Mouse (Mus musculus) hindbrain, embryonic 11.5 days (tissue): ENCODE results near the gene Acbd6. TPM values are rescaled to one million over a fixed set of nuclear protein-coding genes. Genes with fewer than 3 reads are reported as not detected.

ENCODE experiments used
- ATAC-seq: fragments of 200-750 bp; cut with Nextera tagmentation; 2 replicates; pipeline ENCODE4 v1.8.0; 2017; ENCODE audit warnings: mild to moderate bottlenecking, moderate TSS enrichment, moderate library complexity; ENCODE audit not compliant: low FRiP score
- DNase-seq: peaks from one replicate; pipeline ENCODE4 v3.0.0-alpha.2; 2015; ENCODE audit warnings: low spot score
- H3K27ac ChIP-seq: fragments of 300-500 bp; sonication (generic); 2 replicates; pipeline ENCODE4 v1.5.1; 2014; ENCODE audit warnings: mild to moderate bottlenecking, low read depth, low read length
- H3K27me3 ChIP-seq: fragments of 300-500 bp; sonication (generic); 2 replicates; pipeline ENCODE4 v1.6.1; 2014; ENCODE audit warnings: mild to moderate bottlenecking, low read length, moderate library complexity, mixed read lengths; ENCODE audit not compliant: control insufficient read depth, insufficient read depth
- H3K36me3 ChIP-seq: fragments of 300-500 bp; sonication (generic); 2 replicates; pipeline ENCODE4 v1.6.1; 2014; ENCODE audit warnings: mild to moderate bottlenecking, low read length, moderate library complexity, mixed read lengths; ENCODE audit not compliant: control insufficient read depth, insufficient read depth
- H3K4me1 ChIP-seq: fragments of 300-500 bp; sonication (generic); replicated peaks from 2 replicates; pipeline ENCODE4 v1.6.1; 2014; ENCODE audit warnings: low read length, mixed read lengths; ENCODE audit not compliant: control insufficient read depth, insufficient read depth
- H3K4me2 ChIP-seq: fragments of 300-500 bp; sonication (generic); replicated peaks from 2 replicates; pipeline ENCODE4 v1.6.1; 2014; ENCODE audit warnings: mild to moderate bottlenecking, low read depth, low read length
- H3K4me3 ChIP-seq: fragments of 300-500 bp; sonication (generic); 2 replicates; pipeline ENCODE4 v1.5.1; 2014; ENCODE audit warnings: low read depth, low read length
- H3K9ac ChIP-seq: fragments of 300-500 bp; sonication (generic); 2 replicates; pipeline ENCODE4 v1.6.1; 2014; ENCODE audit warnings: low read depth, low read length
- H3K9me3 ChIP-seq: fragments of 300-500 bp; sonication (generic); 2 replicates; pipeline ENCODE4 v1.6.1; 2016; ENCODE audit warnings: low read length; ENCODE audit not compliant: control insufficient read depth
- WGBS: fragments of 180-500 bp; shearing (Covaris S2); extraction: QIAGEN DNeasy Blood & Tissue Kit; methylation state at CpG from one replicate; pipeline ENCODE4 v1.1.7; 2014; 5-methylcytosine and 5-hydroxymethylcytosine counted together
- polyA plus RNA-seq: library from polyadenylated mRNA; unstranded; fragments of >200 nt; fragmentation: Nextera tagmentation; extraction: Ambion mirVana; gene quantifications from 2 replicates; pipeline ENCODE4 v1.2.1, GENCODE M21; 2014

The Acbd6 gene
- polyA plus RNA-seq, 1 experiment from 2014 or later = 79.9 TPM

- Histone ChIP-seq H3K9me3 (no peaks in the 10 kb centered on the region), H3K27ac (no peak overlapping the region)
- 78% methylated on average over 3 of the region's 3 CpGs for WGBS
Measured at GRCm38 (mm10) chr1:155533689-155533965, 24.3 kb upstream of the Acbd6 start.

DNA sequence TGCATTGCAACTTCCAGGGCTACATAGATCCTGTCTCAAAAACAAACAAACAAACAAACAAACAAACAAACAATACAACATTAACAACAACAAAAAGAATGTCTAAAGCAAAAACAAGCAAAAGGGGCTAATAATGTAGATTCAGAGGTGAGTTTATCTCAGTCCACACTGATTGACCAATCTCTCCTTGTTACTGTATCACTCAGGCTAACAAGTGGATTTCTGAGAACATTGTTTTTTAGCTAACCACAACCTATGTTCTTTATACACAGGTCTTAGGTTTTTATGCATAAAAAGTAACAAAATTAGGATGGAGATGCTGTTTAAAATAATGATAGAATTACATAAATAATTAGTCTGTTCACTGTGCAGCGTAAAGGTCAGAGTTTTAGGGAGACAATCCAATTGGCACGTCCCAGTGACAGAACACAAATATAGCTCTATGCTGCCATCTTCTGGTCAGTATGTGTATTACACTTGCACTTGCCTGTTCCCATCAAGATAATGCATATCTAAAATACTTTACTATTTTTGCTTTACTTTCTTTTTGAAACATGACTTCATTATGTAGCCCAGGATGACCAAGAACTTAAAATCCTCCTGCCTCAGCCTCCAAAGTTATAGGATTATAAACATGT lies 20.8 kb upstream of the Acbd6 start:
- no peaks in the 10 kb centered on the region for H3K9me3 ChIP-seq
- no peaks in the 10 kb centered on the region for H3K27me3 ChIP-seq
- no peak for ATAC-seq
- H3K4me3 ChIP-seq = no peak overlapping the region
- 4% methylated on average over 2 of the region's 2 CpGs for WGBS
- H3K4me1 ChIP-seq = no peaks in the 10 kb centered on the region
- no peak overlapping the region for H3K27ac ChIP-seq
- no peaks in the 10 kb centered on the region for H3K36me3 ChIP-seq
- H3K4me2 ChIP-seq = no peak overlapping the region
- H3K9ac ChIP-seq = no peak overlapping the region
- DNase-seq = peak; percentile 80

More at GRCm38 (mm10) chr1:155533689-155533965, 24.3 kb upstream of the Acbd6 start:
- Histone ChIP-seq H3K4me2 (no peak overlapping the region), H3K4me3 (no peak overlapping the region), H3K9ac (no peak overlapping the region), H3K27me3 (no peaks in the 10 kb centered on the region; the same call in 1 of the 2 replicates), H3K4me1 (peaks cover 4% of the 10 kb centered on the region; the same call in 1 of the 2 replicates), H3K36me3 (no peaks in the 10 kb centered on the region)
- no peak for DNase-seq
- ATAC-seq = no peak

DNA sequence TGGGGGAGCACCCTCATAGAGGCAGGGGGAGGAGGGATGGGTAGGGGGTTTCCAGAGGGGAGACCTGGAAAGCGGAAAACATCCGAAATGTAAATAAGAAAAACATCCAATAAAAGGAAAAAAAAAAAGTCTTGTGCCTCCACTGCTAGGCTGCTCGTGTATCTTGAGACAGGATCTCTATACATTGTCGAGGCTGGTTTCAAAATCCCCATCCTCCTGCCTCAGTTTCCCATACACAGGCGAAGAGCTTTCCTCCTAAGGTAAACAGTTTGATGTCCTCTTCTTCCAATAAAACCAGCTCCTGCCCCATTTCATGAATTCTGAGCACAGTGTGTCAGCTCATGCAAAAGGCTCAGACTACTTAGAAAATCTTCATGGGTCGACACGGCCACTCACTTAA lies 19.9 kb upstream of the Acbd6 start:
- no peaks in the 10 kb centered on the region for H3K9me3 ChIP-seq
- WGBS = 72% methylated on average over 7 of the region's 7 CpGs
- H3K4me1 ChIP-seq = no peaks in the 10 kb centered on the region
- ATAC-seq (no peak), DNase-seq (no peak)
- H3K9ac ChIP-seq = no peak overlapping the region
- no peaks in the 10 kb centered on the region for H3K36me3 ChIP-seq
- H3K27me3 ChIP-seq = no peaks in the 10 kb centered on the region
- no peak overlapping the region for H3K27ac ChIP-seq
- H3K4me3 ChIP-seq = no peak overlapping the region
- no peak overlapping the region for H3K4me2 ChIP-seq

DNA sequence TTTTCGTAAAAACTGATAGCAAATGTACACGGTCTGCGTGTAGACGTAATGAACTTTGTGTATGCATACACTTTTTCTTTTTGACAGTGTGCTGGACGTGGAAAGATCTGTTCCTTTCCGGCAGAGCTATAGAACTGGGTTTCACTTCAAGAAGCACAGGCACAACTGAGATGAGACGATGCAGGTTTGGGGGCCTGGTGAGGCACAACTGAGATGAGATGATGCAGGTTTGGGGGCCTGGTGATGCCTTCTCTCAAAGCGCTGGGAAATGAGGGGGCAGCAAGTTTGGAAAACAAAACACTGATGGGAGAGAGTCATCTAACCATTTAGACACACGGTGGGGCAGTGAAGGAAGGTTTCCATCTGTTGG lies 293 bp upstream of the Acbd6 start:
- peak overlapping the region; percentile 88 for H3K4me3 ChIP-seq
- 59% methylated on average over 9 of the region's 9 CpGs for WGBS
- H3K9me3 ChIP-seq = no peaks in the 10 kb centered on the region
- no peaks in the 10 kb centered on the region for H3K36me3 ChIP-seq
- no peak for DNase-seq
- no peaks in the 10 kb centered on the region for H3K4me1 ChIP-seq
- ATAC-seq = peak; percentile 41; the same call in 1 of the 2 replicates
- no peaks in the 10 kb centered on the region for H3K27me3 ChIP-seq
- H3K4me2 ChIP-seq = peak overlapping the region; percentile 87
- H3K27ac ChIP-seq = peak overlapping the region; percentile 67; the same call in 1 of the 2 replicates
- H3K9ac ChIP-seq = peak overlapping the region; percentile 90

- Histone ChIP-seq H3K9me3 (no peaks in the 10 kb centered on the region), H3K27ac (no peak overlapping the region), H3K27me3 (no peaks in the 10 kb centered on the region), H3K9ac (no peak overlapping the region), H3K4me2 (no peak overlapping the region), H3K4me1 (no peaks in the 10 kb centered on the region), H3K4me3 (no peak overlapping the region), H3K36me3 (no peaks in the 10 kb centered on the region)
- 87% methylated on average over 4 of the region's 4 CpGs for WGBS
- DNase-seq = no peak
- no peak for ATAC-seq
Measured at GRCm38 (mm10) chr1:155560021-155560420, 2.1 kb downstream of the Acbd6 start.

DNA sequence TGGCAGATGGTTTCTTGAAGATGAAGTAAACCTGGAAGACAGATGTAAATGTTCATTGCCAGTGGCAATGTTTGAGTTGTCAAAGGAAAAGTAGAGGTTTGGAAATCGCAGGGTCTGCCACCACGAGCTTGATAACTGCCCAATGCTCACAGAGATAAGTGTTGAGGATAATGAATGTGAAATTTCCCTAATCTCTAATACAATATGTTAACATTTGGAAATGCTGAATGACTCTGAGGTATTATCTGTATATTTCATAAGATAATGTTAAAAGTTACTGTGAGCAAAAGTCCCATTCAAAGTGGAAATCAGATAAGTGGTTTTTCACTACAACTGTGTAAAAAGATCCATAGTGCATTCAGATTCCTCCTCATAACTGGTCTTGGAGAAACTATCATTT lies 2.8 kb downstream of the Acbd6 start:
- no peaks in the 10 kb centered on the region for H3K4me1 ChIP-seq
- no peak overlapping the region for H3K27ac ChIP-seq
- no peak overlapping the region for H3K4me2 ChIP-seq
- no peaks in the 10 kb centered on the region for H3K27me3 ChIP-seq
- ATAC-seq = no peak
- H3K4me3 ChIP-seq = no peak overlapping the region
- H3K9me3 ChIP-seq = no peaks in the 10 kb centered on the region
- no peak overlapping the region for H3K9ac ChIP-seq
- 98% methylated on average over 2 of the region's 2 CpGs for WGBS
- DNase-seq = no peak
- H3K36me3 ChIP-seq = no peaks in the 10 kb centered on the region

GRCm38 (mm10) chr1:155562206-155562605 lies 4.3 kb downstream of the Acbd6 start:
- Histone ChIP-seq H3K36me3 (no peaks in the 10 kb centered on the region), H3K4me3 (no peak overlapping the region), H3K27me3 (no peaks in the 10 kb centered on the region), H3K9me3 (no peaks in the 10 kb centered on the region), H3K9ac (no peak overlapping the region), H3K27ac (no peak overlapping the region), H3K4me2 (no peak overlapping the region), H3K4me1 (no peaks in the 10 kb centered on the region)
- no peak for DNase-seq
- WGBS = 90% methylated on average over 6 of the region's 6 CpGs
- no peak for ATAC-seq

DNA sequence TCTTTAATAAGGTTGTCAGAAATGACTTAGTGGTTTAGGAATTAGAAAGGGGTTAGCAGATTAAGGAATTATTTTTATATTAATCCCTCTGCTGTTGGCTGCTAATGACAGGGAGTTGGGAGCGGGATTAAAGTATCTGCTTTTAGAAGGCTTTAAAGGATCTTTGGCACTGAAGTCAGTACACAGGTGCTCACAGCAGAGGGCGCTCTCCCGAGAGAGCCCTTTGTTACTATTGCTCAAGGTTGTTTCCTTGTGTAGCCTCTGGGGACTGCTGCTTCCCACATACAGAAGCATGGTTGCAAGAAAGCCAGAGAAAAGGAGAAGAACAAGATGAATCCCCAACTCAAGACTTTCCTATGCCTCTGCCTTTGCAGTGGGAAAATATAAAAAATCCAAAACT lies 6.8 kb downstream of the Acbd6 start:
- Histone ChIP-seq H3K27ac (no peak overlapping the region), H3K27me3 (no peaks in the 10 kb centered on the region), H3K9ac (no peak overlapping the region), H3K9me3 (no peaks in the 10 kb centered on the region), H3K4me2 (no peak overlapping the region), H3K4me1 (no peaks in the 10 kb centered on the region), H3K4me3 (no peak overlapping the region), H3K36me3 (peaks cover 6% of the 10 kb centered on the region)
- ATAC-seq (no peak), DNase-seq (peak; percentile 79)
- WGBS = 31% methylated on average over 3 of the region's 3 CpGs

DNA sequence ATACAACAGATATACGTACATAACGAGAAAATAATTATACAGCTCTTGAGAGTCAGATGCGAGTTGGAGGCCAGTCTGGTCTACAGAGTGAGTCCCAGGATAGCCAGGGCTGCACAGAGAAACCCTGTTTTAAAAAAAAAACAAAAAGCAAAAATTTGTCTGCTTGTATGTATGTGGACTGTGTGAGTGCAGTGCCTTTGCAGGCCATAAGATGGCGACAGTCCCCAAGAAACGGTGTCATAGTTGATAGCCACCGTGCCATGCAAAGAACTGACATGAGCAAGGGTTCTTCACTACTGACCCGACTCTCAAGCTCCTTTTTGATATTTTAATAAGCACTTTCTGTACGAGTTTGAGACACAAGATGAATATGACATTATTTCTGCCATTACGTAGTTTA lies 10.2 kb downstream of the Acbd6 start:
- Histone ChIP-seq H3K9me3 (no peaks in the 10 kb centered on the region), H3K4me2 (no peak overlapping the region), H3K4me1 (no peaks in the 10 kb centered on the region), H3K9ac (no peak overlapping the region), H3K4me3 (no peak overlapping the region), H3K27ac (no peak overlapping the region), H3K36me3 (peaks cover 6% of the 10 kb centered on the region), H3K27me3 (no peaks in the 10 kb centered on the region)
- DNase-seq (no peak), ATAC-seq (no peak)
- 96% methylated on average over 9 of the region's 9 CpGs for WGBS
